Mouse (Mus musculus) embryo, embryonic 9.5 days (tissue): Measurements from ENCODE around the gene Tmem161a.
A peak's percentile ranks its signal among the peaks of the same experiment; 100 is the strongest.
"Not testable (repeated sequence)": the region's sequence is repeated elsewhere in the genome, so short reads cannot be mapped to it uniquely, and the experiment has no call there.

Source experiments
- DNase-seq: peaks from one replicate; pipeline ENCODE4 v3.0.0-alpha.2; 2017; ENCODE audit errors: extremely low spot score

The Tmem161a gene

DNA sequence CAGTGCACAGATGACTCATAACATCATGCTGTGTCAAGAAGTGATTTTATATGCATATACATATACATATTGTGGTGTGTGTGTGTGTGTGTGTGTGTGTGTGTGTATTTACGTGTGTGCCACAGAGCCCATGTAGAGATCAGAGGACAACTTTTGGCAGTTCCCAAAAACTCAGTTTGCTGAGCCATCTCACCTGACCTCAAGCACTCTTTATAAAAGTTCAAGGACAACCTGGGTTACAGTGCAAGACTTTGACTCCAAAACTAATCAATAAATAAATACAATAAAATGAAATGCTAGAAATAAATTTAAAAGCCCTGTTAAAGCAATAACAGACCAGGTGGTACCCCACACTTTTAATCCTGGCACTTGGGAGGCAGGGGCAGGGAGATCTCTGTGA is 39.1 kb downstream of the Tmem161a start:
- no peak for DNase-seq

DNA sequence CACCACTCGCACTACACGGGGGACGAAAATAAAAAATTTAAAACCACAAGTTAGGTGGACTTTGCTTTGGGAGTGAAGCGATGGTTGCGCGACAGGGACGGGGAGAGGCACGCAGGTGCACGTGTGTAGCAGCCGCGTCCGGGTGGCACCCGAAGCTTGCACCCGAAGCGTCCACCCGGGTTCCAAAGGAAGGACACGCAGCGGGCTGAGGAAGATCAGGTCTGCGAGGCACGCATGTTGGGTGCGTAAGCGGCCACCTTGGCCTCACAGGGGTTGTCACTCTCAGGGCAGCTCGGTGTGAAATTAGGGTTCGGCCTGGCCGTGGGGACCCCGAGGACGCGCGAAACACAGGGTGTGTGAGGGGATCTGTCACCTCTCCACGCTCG is 39.6 kb downstream of the Tmem161a start:
- DNase-seq: no peak

DNA sequence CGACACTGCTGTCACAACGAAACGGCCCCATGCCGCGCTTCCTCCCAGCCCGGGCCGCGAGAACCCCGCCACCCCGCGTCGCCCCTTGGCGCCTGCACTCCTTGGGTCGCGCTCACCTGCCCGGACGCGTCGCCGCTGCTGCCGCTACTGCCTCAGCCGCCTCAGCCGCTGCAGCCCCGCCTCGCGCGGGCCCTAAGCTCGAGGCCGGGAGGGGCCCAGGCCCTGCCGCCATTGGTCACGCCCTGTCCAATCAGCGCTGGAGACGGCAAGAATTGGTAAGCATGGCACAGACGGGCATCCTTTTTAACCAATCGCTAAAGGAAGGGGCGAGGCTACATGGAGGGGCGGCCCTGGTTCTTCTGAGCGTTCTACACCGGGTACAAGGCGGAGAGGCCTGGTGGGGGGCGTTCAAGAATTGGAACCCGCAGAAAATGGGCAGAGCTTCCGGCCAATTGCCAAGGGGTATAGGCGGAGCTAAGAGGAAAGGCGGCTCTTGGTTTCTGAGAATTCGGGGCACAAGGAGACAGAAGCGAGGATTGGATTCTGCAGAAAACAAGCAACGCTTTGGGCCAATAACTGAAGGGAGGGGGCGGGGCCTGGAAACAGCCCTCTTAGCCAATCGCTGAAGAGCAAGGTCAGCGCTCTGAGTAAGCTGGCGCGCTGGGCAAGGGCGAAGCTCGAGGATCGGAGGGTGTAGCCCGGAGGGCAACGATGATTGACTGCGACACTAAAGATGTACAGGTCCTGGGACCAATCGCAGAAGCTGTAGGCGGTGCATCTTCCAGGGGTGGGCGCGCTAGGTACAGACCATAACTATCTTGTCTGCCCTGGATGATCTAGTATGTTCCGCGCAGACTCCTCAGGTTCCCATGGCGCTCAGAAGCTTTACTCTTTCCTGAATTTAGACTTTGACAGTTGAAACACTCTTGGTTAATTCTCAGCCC is 40.2 kb downstream of the Tmem161a start, which contains the start of gene Slc25a42:
Slc25a42 (minus strand) TSS at position 194 of the 944 bp plus-strand sequence.
- peak; percentile 96 for DNase-seq

DNA sequence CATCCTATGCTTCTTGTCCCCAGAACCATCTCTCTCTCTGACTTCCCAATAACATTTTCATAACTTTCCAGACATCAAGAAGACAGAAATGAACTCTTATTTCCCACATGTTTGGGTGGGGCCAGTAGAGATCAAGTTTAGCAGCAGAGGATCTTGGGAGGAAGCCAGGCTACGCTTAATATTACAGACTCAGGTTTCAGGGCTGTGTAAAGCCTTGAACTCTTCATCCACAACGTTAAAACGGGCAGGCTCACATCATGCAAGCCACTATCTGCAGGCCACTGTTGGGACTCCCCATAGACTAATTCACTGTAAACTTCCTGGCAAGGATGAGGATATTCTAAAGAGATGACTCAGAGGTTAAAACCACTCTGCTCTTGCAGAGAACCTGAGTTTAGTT is 42.3 kb downstream of the Tmem161a start:
- DNase-seq: no peak

DNA sequence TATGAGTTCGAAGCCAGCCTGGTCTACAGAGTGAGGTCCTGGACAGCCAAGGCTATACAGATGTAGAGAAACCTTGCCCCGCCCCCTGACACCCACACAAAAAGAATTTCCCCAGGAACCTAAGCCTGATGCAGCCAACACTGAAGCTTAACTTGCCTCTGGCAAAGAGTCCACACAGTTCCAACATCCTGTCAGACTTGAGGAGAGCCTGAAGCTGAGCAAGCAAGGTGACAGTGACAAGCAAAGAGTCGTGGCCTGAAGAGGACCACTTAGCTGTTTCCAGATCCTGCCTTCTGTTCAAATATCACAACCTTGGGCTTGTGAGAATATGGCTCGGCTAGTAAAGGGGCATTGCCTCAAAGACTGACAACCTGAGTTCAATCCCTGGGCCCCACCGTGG is 42.9 kb downstream of the Tmem161a start:
- DNase-seq: no peak

DNA sequence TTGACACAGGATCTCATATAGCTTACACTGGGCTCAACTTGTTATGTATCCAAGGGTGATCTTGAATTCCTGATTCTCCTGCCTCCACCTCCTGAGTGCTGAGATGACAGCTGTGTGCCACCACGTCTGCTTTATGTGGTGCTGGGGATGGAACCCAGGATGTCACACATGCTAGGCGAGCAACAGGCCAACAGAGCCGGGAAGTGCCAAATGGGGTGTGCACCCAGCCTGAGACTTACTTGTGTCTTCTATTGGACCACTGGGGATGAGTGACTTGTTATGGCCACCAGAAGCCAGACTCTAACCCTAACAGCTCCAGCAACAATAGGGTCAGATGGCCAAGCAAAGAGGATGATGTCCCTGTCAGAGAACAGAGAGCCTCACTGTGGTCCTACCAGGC is 44.0 kb downstream of the Tmem161a start:
- DNase-seq: not testable (repeated sequence)

DNA sequence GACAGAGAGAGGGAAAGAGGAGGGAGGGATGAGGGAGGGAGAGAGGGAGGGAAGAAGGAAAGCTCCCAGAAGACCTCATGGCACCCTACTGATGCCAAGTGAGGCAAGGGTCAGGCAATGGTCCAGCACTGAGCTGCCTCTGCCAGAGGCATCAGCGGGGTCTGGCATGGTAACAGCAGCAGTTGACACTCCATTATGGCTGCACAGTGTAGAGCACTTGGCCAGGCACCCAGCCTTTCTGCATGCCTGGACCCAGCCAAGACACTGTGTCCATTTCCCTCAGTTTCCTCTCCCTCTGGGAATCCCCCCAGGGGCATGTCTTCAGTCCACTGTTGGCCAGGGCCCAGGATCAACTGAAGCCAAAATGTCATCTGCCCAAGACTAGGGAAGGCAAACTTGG is 44.4 kb downstream of the Tmem161a start:
- DNase-seq: no peak

DNA sequence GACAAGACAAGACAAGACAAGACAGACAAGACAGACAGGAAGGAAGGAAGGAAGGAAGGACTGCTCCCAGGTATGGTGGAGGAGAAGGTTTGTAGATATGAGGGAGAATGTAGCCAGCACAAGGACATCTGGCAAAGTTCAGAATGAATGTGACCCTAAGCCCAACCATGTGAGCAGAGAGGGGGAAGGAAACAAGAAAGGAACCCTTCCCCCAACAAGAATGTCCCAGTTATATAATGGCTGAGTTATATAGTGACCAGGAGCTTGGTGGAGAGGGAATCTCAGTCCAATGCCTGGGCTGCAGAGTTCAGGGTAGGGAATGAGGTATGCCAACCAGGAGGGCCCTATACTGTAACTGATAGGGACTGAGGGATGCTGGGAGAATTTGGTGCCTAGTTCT is 45.3 kb downstream of the Tmem161a start:
- no peak for DNase-seq

DNA sequence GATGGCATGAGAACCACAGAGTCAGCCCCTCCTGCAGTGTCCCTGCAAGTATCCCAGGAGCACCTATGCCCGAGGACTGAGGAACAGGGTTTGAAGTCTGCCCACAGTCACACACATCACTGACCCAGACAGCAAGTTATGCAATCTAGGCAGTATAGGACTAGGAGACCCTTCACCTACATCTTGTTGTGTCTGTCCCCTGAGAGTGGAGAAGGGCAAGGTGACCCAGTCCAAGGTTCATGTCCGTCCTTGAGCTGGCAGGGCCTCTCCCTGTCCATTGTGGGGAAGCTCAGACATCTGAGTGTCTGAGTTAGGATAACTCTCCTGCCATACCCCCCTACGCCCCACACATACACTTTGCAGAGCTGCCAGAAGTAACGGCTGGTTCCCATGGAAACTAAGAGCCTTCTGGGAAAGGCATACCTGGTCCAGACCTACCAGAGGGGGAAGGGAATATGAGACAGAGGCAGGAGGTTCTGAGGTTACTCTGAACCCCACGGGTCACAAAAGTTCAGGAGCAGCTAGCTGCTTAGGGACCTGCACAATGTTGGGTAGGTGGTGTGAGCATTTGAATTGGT is 47.0 kb downstream of the Tmem161a start:
- DNase-seq: no peak

DNA sequence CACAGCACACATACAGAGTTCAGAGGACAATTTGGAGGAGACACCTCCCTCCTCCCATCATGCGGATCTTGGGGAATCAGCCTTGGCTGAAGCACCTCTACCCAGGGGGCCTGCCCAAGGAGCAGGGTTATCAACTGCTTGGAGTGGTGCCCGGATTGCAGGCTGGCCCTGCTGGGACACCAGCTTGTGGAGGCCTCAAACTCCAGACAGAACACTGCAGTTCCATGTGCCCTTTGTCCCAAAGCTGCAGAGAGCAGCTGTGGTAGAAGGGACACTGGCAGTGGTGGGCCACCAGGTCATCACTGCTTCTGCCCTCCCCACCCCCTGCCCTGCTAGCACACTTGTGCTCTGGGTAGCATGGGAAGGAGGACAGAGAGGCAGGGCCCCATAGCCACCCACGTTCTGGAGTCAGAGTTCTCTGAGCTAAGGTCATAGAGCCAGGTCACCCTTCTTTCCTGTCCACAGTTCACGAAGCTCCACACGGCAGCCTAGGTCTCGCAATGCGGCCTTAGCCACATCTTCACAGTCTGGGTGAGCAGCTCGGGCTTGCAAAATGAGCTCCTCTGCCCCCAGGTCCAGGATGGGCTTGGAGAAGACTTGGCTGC is 48.2 kb downstream of the Tmem161a start:
- no peak for DNase-seq

DNA sequence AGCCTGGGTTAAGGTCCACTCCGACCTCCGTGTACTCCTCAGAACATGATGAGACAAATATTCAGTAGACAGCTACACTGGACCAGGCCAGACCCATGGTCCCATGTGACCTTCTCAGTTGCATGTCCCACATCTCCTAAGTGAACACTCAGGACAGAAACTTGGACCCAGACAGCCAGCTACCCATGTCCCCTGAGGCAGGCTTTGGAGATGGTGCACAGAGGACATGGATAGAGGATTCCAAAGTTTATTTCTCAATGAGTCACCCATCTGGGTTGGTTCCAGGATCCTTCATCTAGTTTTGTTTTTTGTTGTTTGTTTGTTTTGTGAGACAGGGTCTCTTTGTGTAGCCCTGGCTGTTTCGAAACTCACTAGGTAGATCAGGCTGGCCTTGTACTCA is 48.8 kb downstream of the Tmem161a start:
- DNase-seq: no peak

DNA sequence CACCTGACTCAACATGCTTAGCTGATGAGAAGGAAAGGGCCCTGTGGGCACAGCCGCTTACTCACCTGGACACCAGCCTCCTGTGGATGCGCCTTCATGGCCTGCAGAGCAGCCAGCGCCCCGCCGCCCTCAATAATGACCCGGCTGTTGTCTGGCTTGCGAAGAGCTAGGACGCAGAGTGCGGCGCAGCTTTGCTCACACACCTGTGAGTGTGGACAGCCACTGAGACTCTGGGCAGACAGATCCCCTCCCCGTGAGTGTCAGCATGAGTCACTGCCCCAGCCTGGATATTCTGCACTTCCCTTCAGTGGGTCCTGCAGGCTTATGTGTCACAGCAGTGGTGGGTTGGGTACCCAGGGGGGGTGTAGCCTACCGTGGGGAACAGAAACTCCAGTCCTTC is 49.9 kb downstream of the Tmem161a start:
- DNase-seq: no peak

DNA sequence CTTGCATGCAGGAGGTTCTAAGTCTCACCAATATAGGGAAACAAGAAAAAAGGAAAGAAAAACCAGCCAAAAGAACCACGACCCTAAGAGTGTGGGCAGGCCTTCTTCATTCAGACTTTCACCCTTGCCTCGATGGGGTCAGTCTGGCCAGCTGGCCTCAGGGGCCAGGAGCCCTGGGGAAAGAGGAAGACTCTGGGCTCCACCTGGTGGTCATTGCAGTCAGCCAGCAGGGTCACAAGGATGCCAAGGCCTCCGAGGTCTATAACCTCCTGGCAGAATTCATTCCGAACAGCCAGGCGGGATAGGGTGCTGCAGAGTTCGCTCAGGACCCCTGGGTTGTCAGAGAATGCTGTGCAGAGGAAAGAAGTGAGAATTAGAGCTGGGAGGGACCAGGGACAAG is 51.2 kb downstream of the Tmem161a start:
- peak; percentile 38 for DNase-seq

DNA sequence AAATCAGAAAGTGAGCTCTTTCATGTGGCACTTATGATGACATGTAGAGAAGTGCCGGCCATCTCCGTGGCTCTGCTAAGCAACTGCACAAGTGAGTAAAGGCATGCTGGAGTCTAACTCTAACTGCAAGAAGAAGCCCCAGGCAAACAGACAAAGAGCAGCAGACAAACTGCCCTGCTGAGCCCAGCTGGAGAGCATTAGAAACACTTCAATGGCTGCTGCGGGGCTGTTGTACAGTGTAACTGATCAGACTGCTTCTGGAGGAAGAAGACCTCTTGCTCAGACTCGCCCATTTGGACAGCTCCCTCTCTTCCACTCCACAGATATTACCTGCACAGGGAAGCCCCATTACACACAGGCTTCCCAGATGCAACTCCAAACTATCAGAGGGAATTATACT is 55.8 kb downstream of the Tmem161a start:
- DNase-seq: no peak

DNA sequence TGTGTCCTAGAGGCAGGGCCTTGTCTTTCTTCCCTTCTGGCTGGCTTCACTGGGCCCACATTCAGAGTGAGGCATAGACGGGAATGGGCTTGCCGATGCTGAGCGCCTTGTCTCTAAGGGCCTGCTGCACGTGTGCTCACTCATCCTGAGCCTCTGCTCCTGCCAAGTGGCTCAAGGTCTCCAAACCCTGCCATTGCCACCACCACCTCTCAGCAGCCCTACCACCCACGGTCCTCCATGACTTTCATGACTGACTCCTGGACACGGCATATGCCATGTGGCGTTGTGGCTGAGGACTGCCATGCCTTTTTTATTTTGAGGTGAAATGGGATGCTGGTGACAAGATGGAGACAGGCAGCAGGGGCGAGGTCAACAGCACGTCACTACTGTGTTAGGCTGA is 58.7 kb downstream of the Tmem161a start:
- DNase-seq: no peak
